In genomic region chr15:100972795-100973194, GRCm38 (mm10) we compare ENCODE assay signal across 11 mouse cellular contexts.
DNase-seq lines count a peak whose midpoint lies in the region; ATAC-seq and TF ChIP-seq lines count a peak whose summit lies in the region.
"Had no signal": no experiment of that assay in that cellular context is flagged by ENCODE, and none has a peak within 500 bp of the region (broad histone marks: within the 10 kb centered on the region; RNA-seq: fewer than 3 reads in every experiment).

No protein-coding gene starts in this region.

- no peak for ATAC-seq in hindbrain, postnatal 0 days
- ATAC-seq in hindbrain, embryonic 12.5 days (ENCODE audit: low FRiP score) = no peak
- no peak for ATAC-seq in cerebellum, adult (ENCODE audit: insufficient number of reproducible peaks, low FRiP score, low TSS enrichment)

- H3K4me3 ChIP-seq in hindbrain, postnatal 0 days (ENCODE audit: low read length) = no peak overlapping the region
- H3K4me3 ChIP-seq in hindbrain, embryonic 12.5 days = no peak overlapping the region
- H3K4me3 ChIP-seq: hindbrain, embryonic 15.5 days; liver, embryonic 15.5 days had no signal

- peak; percentile 41 for DNase-seq in hindbrain, postnatal 0 days (ENCODE audit: low spot score)
- DNase-seq in urinary bladder, postnatal 25 days (ENCODE audit: low spot score) = peak; percentile 16
- no peak for DNase-seq in urinary bladder, postnatal 4 days (ENCODE audit: low spot score in 2 of 2)
- DNase-seq in lung, postnatal 10 days = peak; percentile 34
- no peak for DNase-seq in retina, postnatal 1 day
- DNase-seq in frontal cortex, postnatal 25 days (ENCODE audit: low spot score in 2 of 2) = no peak
- DNase-seq: cerebellum, adult 11 months had no signal

- no peaks in the 10 kb centered on the region for H3K27me3 ChIP-seq in hindbrain, postnatal 0 days (ENCODE audit: insufficient read depth, low read length)
- H3K27me3 ChIP-seq in hindbrain, embryonic 12.5 days = no peaks in the 10 kb centered on the region
- H3K27me3 ChIP-seq: hindbrain, embryonic 15.5 days; liver, embryonic 15.5 days had no signal

- no peaks in the 10 kb centered on the region for H3K4me1 ChIP-seq in hindbrain, postnatal 0 days (ENCODE audit: insufficient read depth, low read length)
- H3K4me1 ChIP-seq in hindbrain, embryonic 12.5 days = peaks cover 9% of the 10 kb centered on the region
- H3K4me1 ChIP-seq: hindbrain, embryonic 15.5 days; liver, embryonic 15.5 days had no signal

- no peak overlapping the region for H3K27ac ChIP-seq in hindbrain, postnatal 0 days
- H3K27ac ChIP-seq in hindbrain, embryonic 12.5 days = no peak overlapping the region
- H3K27ac ChIP-seq: hindbrain, embryonic 15.5 days; liver, embryonic 15.5 days had no signal

- no peaks in the 10 kb centered on the region for H3K9me3 ChIP-seq in hindbrain, postnatal 0 days (ENCODE audit: low read length)
- H3K9me3 ChIP-seq in hindbrain, embryonic 12.5 days (replicated peaks) = no peaks in the 10 kb centered on the region
- H3K9me3 ChIP-seq: hindbrain, embryonic 15.5 days; liver, embryonic 15.5 days had no signal

- no peak for TF ChIP-seq CTCF in hindbrain, postnatal 0 days (IDR thresholded peaks at IDR 0.05; ENCODE audit: low read depth)

- H3K4me2 ChIP-seq in hindbrain, postnatal 0 days (ENCODE audit: low read depth, low read length) = no peak overlapping the region
- H3K4me2 ChIP-seq in hindbrain, embryonic 12.5 days (replicated peaks) = no peak overlapping the region
- H3K4me2 ChIP-seq: hindbrain, embryonic 15.5 days; liver, embryonic 15.5 days had no signal

- H3K36me3 ChIP-seq in hindbrain, postnatal 0 days (ENCODE audit: insufficient read depth, low read length) = peaks cover 5% of the 10 kb centered on the region
- peaks cover 32% of the 10 kb centered on the region for H3K36me3 ChIP-seq in hindbrain, embryonic 12.5 days
- H3K36me3 ChIP-seq: liver, embryonic 15.5 days had no signal

- no peak overlapping the region for H3K9ac ChIP-seq in hindbrain, postnatal 0 days (replicated peaks; ENCODE audit: low read length)
- no peak overlapping the region for H3K9ac ChIP-seq in hindbrain, embryonic 12.5 days
- H3K9ac ChIP-seq: hindbrain, embryonic 15.5 days; liver, embryonic 15.5 days had no signal

- WGBS in hindbrain, postnatal 0 days = 30% methylated on average over 11 of the region's 11 CpGs
- WGBS in hindbrain, embryonic 12.5 days = 40% methylated on average over 11 of the region's 11 CpGs

Comparison
In these comparisons a context has a peak if more than half of its experiments do, and no peak if none do; other contexts are left out.
1. DNase-seq: peak in hindbrain, postnatal 0 days (single experiment), urinary bladder, postnatal 25 days (single experiment) and lung, postnatal 10 days (single experiment); none in urinary bladder, postnatal 4 days (0 of 2), retina, postnatal 1 day (single experiment) and frontal cortex, postnatal 25 days (0 of 2).